Mouse (Mus musculus) ES-E14 (cell line): ENCODE data around the gene Iqsec1.

Source experiments
- HCFC1 ChIP-seq: IDR thresholded peaks from 2 replicates; pipeline ENCODE4 v1.6.1; 2012; ENCODE audit warnings: low read length, inconsistent platforms, borderline replicate concordance; ENCODE audit not compliant: insufficient read depth
- MAFK ChIP-seq: IDR thresholded peaks from 2 replicates; pipeline ENCODE4 v1.6.1; 2014; ENCODE audit warnings: mild to moderate bottlenecking, low read depth, low read length, inconsistent platforms; ENCODE audit not compliant: insufficient read depth
- ZC3H11A ChIP-seq: IDR thresholded peaks from 2 replicates; pipeline ENCODE4 v1.6.1; 2012; ENCODE audit warnings: low read depth, mild to moderate bottlenecking, inconsistent platforms, low read length, borderline replicate concordance
- ZNF384 ChIP-seq: IDR thresholded peaks from 2 replicates; pipeline ENCODE4 v1.6.1; 2012; ENCODE audit warnings: low read depth, low read length, inconsistent platforms

DNA sequence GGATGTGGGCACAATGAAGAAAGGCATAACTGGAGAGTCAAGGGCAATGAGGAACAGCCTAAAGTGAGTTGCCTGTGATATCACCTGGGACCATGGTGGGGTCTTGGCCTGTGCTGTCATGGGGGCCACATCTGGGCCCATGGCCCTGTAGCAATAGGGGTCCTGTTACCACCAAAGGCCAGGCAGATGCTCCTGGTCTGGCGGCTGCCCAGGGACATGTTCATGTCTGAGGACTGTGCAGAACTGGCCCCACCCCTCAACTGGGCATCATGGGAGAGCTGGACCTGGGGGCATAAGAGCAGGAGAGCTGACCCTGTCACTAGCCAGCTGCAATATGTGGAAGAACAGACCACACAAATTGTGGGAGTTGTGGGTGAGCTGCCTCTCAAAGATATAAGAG, 130.6 kb downstream of the Iqsec1 start:
- TF ChIP-seq MAFK = no peak
- TF ChIP-seq ZNF384 = no peak
- no peak for TF ChIP-seq ZC3H11A
- TF ChIP-seq HCFC1 = no peak
